Mouse (Mus musculus) left cerebral cortex, adult 2 months (tissue): ENCODE data around the gene Ttc7b. TPM values are rescaled to one million over a fixed set of nuclear protein-coding genes. Genes with fewer than 3 reads are reported as not detected.

Experiments used
- DNase-seq, 2 experiments: peaks; one replicate each; pipeline ENCODE4 v3.0.0; 2021 to 2022; ENCODE audit warnings: low spot score in 2 of 2, mixed read lengths in 1 of 2; ENCODE audit errors: extremely low spot score in 1 of 2
- H3K27ac ChIP-seq: fragments of 200-600 bp; 2 replicates; pipeline ENCODE4 v1.8.1; 2022
- H3K4me3 ChIP-seq: fragments of 200-600 bp; 2 replicates; pipeline ENCODE4 v1.8.1; 2022
- CTCF ChIP-seq: fragments of 200-600 bp; IDR thresholded peaks from 2 replicates; pipeline ENCODE4 v1.8.1; 2022; ENCODE audit warnings: antibody characterized with exemption, mild to moderate bottlenecking, moderate library complexity
- intact Hi-C: fragments of 180-260 bp; cut with DNase I; formaldehyde crosslinking; loops from one replicate; pipeline ENCODE4 v1.15.1; 2025
- total RNA-seq, 2 experiments: library from RNA; stranded (reverse); gene quantifications; 2 replicates each; pipeline ENCODE4 v1.2.3; 2021

Gene Ttc7b
- total RNA-seq, 2 experiments from 2014 or later = 242 to 253 TPM

GRCm38 (mm10) chr12:100391890-100392289, 128.7 kb downstream of the Ttc7b start:
- DNase-seq = no peak
- peak overlapping the region; percentile 81 for H3K27ac ChIP-seq
- TF ChIP-seq CTCF = no peak
- no peak overlapping the region for H3K4me3 ChIP-seq
- intact Hi-C loops = no loop called here

GRCm38 (mm10) chr12:100389878-100390710, 130.5 kb downstream of the Ttc7b start:
- Histone ChIP-seq H3K27ac (peak overlapping the region; percentile 80), H3K4me3 (no peak overlapping the region)
- no peak for DNase-seq
- no peak for TF ChIP-seq CTCF
- intact Hi-C loops = no loop called here

GRCm38 (mm10) chr12:100386259-100386658, 134.4 kb downstream of the Ttc7b start:
- H3K4me3 ChIP-seq = no peak overlapping the region
- intact Hi-C loops = no loop called here
- no peak for DNase-seq
- peak overlapping the region; percentile 12; the same call in 1 of the 2 replicates for H3K27ac ChIP-seq
- no peak for TF ChIP-seq CTCF

- DNase-seq = no peak
- intact Hi-C loops = no loop called here
- Histone ChIP-seq H3K4me3 (no peak overlapping the region), H3K27ac (peak overlapping the region; percentile 86)
- TF ChIP-seq CTCF = no peak
Observed at GRCm38 (mm10) chr12:100382526-100382925, 138.1 kb downstream of the Ttc7b start.

- no peak for DNase-seq
- Histone ChIP-seq H3K4me3 (no peak overlapping the region), H3K27ac (peak overlapping the region; percentile 86)
- TF ChIP-seq CTCF = no peak
- intact Hi-C loops = no loop called here
Observed at GRCm38 (mm10) chr12:100381941-100382340, 138.7 kb downstream of the Ttc7b start.

- DNase-seq = no peak
- intact Hi-C loops = no loop called here
- no peak for TF ChIP-seq CTCF
- Histone ChIP-seq H3K27ac (peak overlapping the region; percentile 86), H3K4me3 (no peak overlapping the region)
Observed at GRCm38 (mm10) chr12:100380697-100381291, 139.8 kb downstream of the Ttc7b start.

- DNase-seq = no peak
- intact Hi-C loops = no loop called here
- Histone ChIP-seq H3K27ac (peak overlapping the region; percentile 16; the same call in 1 of the 2 replicates), H3K4me3 (no peak overlapping the region)
- TF ChIP-seq CTCF = no peak
Observed at GRCm38 (mm10) chr12:100379833-100380232, 140.8 kb downstream of the Ttc7b start.

GRCm38 (mm10) chr12:100378266-100378665, 142.4 kb downstream of the Ttc7b start:
- no peak for DNase-seq
- intact Hi-C loops = no loop called here
- H3K4me3 ChIP-seq = no peak overlapping the region
- TF ChIP-seq CTCF = no peak
- peak overlapping the region; percentile 50; the same call in 1 of the 2 replicates for H3K27ac ChIP-seq

GRCm38 (mm10) chr12:100377791-100378190, 142.8 kb downstream of the Ttc7b start:
- no peak for TF ChIP-seq CTCF

GRCm38 (mm10) chr12:100375801-100376200, 144.8 kb downstream of the Ttc7b start:
- no peak for TF ChIP-seq CTCF
- no peak for DNase-seq

More at GRCm38 (mm10) chr12:100377791-100378190, 142.8 kb downstream of the Ttc7b start:
- no peak for DNase-seq
- intact Hi-C loops = no loop called here
- H3K4me3 ChIP-seq = no peak overlapping the region
- peak overlapping the region; percentile 50; the same call in 1 of the 2 replicates for H3K27ac ChIP-seq

GRCm38 (mm10) chr12:100372785-100373184, 147.8 kb downstream of the Ttc7b start:
- Histone ChIP-seq H3K27ac (peak overlapping the region; percentile 69), H3K4me3 (no peak overlapping the region)
- no peak for TF ChIP-seq CTCF
- intact Hi-C loops = no loop called here
- no peak for DNase-seq

More at GRCm38 (mm10) chr12:100375801-100376200, 144.8 kb downstream of the Ttc7b start:
- no peak overlapping the region for H3K27ac ChIP-seq
- intact Hi-C loops = no loop called here
- H3K4me3 ChIP-seq = no peak overlapping the region

GRCm38 (mm10) chr12:100372015-100372414, 148.6 kb downstream of the Ttc7b start:
- DNase-seq = no peak
- intact Hi-C loops = no loop called here
- Histone ChIP-seq H3K27ac (peak overlapping the region; percentile 69), H3K4me3 (no peak overlapping the region)
- TF ChIP-seq CTCF = no peak; the same call in 1 of the 2 replicates
